Mouse (Mus musculus) liver, postnatal 0 days (tissue): ENCODE data around the gene Palld. TPM values are rescaled to one million over a fixed set of nuclear protein-coding genes. Genes with fewer than 3 reads are reported as not detected.
A peak's percentile ranks its signal among the peaks of the same experiment; 100 is the strongest.

Experiments used
- ATAC-seq: fragments of 200-750 bp; cut with Nextera tagmentation; 2 replicates; pipeline ENCODE4 v1.8.0; 2017; ENCODE audit warnings: mild to moderate bottlenecking, moderate library complexity
- DNase-seq: peaks from one replicate; pipeline ENCODE4 v3.0.0-alpha.2; 2016
- H3K27ac ChIP-seq: fragments of 300-500 bp; sonication (generic); 2 replicates; pipeline ENCODE4 v1.5.1; 2014; ENCODE audit warnings: antibody characterized with exemption, moderate library complexity, mild to moderate bottlenecking, low read depth
- H3K27me3 ChIP-seq: fragments of 300-500 bp; sonication (generic); 2 replicates; pipeline ENCODE4 v1.6.1; 2014; ENCODE audit warnings: low read length, control low read depth, mixed read lengths; ENCODE audit not compliant: insufficient read depth
- H3K36me3 ChIP-seq: fragments of 300-500 bp; sonication (generic); replicated peaks from 2 replicates; pipeline ENCODE4 v1.6.1; 2014; ENCODE audit warnings: mild to moderate bottlenecking, control low read depth, low read length, moderate library complexity, mixed read lengths; ENCODE audit not compliant: insufficient read depth
- H3K4me1 ChIP-seq: fragments of 300-500 bp; sonication (generic); 2 replicates; pipeline ENCODE4 v1.6.1; 2014; ENCODE audit warnings: antibody characterized with exemption, mild to moderate bottlenecking, control low read depth; ENCODE audit not compliant: insufficient read depth
- H3K4me2 ChIP-seq: fragments of 300-500 bp; sonication (generic); 2 replicates; pipeline ENCODE4 v1.6.1; 2014; ENCODE audit warnings: low read depth, mild to moderate bottlenecking, low read length, moderate library complexity, mixed read lengths
- H3K4me3 ChIP-seq: fragments of 300-500 bp; sonication (generic); 2 replicates; pipeline ENCODE4 v1.5.1; 2014; ENCODE audit warnings: low read depth, low read length
- H3K9ac ChIP-seq: fragments of 300-500 bp; sonication (generic); replicated peaks from 2 replicates; pipeline ENCODE4 v1.6.1; 2014; ENCODE audit warnings: mild to moderate bottlenecking, moderate library complexity
- H3K9me3 ChIP-seq: fragments of 300-500 bp; sonication (generic); 2 replicates; pipeline ENCODE4 v1.6.1; 2016; ENCODE audit warnings: mild to moderate bottlenecking, control low read depth, low read length, mixed read lengths
- CTCF ChIP-seq: sonication (generic); IDR thresholded peaks from 2 replicates; pipeline ENCODE4 v1.5.1; 2016; ENCODE audit warnings: antibody characterized with exemption, low read depth
- EP300 ChIP-seq: IDR thresholded peaks from 2 replicates; pipeline ENCODE4 v1.6.1; 2016; ENCODE audit warnings: antibody characterized with exemption, low read depth, mild to moderate bottlenecking
- WGBS: fragments of 180-500 bp; shearing (Covaris S2); extraction: QIAGEN DNeasy Blood & Tissue Kit; methylation state at CpG from one replicate; pipeline ENCODE4 v1.1.7; 2014; ENCODE audit not compliant: insufficient replicate concordance; 5-methylcytosine and 5-hydroxymethylcytosine counted together
- polyA plus RNA-seq: library from polyadenylated mRNA; unstranded; fragments of >200 nt; fragmentation: Nextera tagmentation; extraction: Ambion mirVana; gene quantifications from 2 replicates; pipeline ENCODE4 v1.2.1, GENCODE M21; 2015

Gene Palld
- polyA plus RNA-seq, 1 experiment from 2014 or later, result 11.7 TPM

DNA sequence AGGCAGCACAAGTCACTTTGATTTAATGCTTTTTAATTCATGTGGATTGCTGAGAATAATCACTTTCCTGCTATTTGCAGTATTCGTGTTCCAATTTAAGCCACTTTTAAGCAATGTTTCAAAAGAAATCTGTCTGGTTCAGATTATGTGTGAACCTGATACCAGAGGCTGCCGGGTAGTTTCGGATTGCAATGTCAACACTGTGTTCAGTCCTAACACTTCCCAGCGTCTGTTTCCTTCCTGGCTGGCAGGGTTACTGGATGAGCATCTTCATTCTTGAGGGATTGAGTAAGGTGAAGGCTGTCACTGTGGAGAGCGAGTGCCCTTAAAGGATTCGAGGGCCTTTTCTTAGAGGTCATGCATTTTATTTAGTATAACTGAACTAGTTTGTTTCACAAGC lies 71.7 kb downstream of the Palld start:
- Histone ChIP-seq H3K27ac (no peak overlapping the region), H3K4me3 (no peak overlapping the region), H3K9ac (no peak overlapping the region), H3K9me3 (no peaks in the 10 kb centered on the region), H3K4me2 (no peak overlapping the region), H3K27me3 (no peaks in the 10 kb centered on the region), H3K36me3 (no peaks in the 10 kb centered on the region), H3K4me1 (no peaks in the 10 kb centered on the region)
- no peak for ATAC-seq
- no peak for DNase-seq
- 49% methylated on average over 6 of the region's 6 CpGs for WGBS
- TF ChIP-seq EP300 (no peak), CTCF (no peak)

DNA sequence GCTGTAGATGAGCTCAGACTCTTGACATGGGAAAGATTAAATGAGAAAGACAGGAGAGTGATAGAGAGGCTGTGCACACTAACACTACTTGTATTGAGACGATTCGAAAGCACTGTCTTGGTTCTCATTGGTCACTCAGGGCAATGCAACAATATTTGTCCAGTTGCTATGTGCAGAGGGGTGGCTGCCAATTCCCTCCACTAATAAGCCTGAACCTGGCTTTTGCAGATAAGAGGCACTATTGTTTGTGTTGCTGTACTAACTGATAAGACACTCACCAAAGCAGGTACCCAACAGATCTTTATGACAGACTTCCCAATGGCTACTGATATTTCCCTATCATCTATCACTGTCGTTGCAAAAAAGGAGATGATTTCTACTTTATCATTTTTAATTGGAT lies 77.9 kb downstream of the Palld start:
- Histone ChIP-seq H3K36me3 (no peaks in the 10 kb centered on the region), H3K9me3 (no peaks in the 10 kb centered on the region), H3K4me3 (no peak overlapping the region), H3K9ac (no peak overlapping the region), H3K4me1 (no peaks in the 10 kb centered on the region), H3K27ac (no peak overlapping the region), H3K27me3 (no peaks in the 10 kb centered on the region), H3K4me2 (no peak overlapping the region)
- peak; percentile 66 for ATAC-seq
- TF ChIP-seq EP300 (no peak), CTCF (no peak)
- DNase-seq, result no peak
- WGBS, result 32% methylated on average over 3 of the region's 3 CpGs

DNA sequence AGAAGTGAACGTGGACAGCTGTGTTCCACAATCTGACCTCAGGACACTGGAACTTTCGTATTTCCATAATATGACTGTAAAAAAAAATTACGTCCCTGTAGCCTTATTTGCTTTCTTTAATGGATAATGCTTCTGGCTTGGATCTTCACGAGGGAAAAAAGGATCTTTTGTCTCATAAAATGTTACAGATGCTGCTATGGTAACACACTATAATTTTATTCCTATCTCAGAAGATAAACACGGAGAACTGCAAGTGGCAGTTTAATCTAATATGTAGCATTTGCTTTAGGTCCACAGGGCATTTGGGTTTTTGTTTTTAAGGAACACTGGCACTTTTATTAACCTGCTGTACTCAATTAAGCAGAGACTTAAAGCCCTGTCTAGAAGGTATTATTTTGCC lies 79.3 kb downstream of the Palld start:
- no peak for TF ChIP-seq CTCF
- no peak for TF ChIP-seq EP300
- no peak overlapping the region for H3K9ac ChIP-seq
- WGBS, result 65% methylated on average over 5 of the region's 5 CpGs
- ATAC-seq (no peak), DNase-seq (no peak)
- no peak overlapping the region for H3K4me3 ChIP-seq
- H3K27ac ChIP-seq, result no peak overlapping the region
- H3K36me3 ChIP-seq, result no peaks in the 10 kb centered on the region
- no peaks in the 10 kb centered on the region for H3K27me3 ChIP-seq
- H3K9me3 ChIP-seq, result no peaks in the 10 kb centered on the region
- no peaks in the 10 kb centered on the region for H3K4me1 ChIP-seq
- H3K4me2 ChIP-seq, result no peak overlapping the region

DNA sequence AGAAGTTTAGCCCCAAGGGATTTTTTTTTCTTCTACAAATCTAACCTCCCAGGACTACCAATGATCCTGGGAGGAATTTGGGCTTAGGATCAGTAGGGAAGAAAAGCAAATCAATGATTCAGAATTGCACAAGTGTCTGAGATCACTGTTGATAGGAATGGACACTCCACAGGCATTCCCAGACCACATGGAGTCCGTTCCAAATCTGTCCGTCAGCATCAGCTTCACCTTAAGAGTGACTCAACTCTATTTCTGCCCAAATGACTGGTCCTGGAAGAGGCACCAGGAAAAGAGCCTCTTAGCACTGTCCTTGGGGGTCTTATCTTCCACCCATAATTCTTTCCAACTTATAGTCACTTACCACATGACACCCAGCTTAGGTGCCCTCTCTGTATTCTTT lies 98.7 kb downstream of the Palld start:
- Histone ChIP-seq H3K9ac (no peak overlapping the region), H3K27ac (no peak overlapping the region), H3K4me2 (no peak overlapping the region), H3K4me3 (no peak overlapping the region), H3K27me3 (no peaks in the 10 kb centered on the region), H3K9me3 (no peaks in the 10 kb centered on the region), H3K36me3 (no peaks in the 10 kb centered on the region), H3K4me1 (no peaks in the 10 kb centered on the region)
- DNase-seq (no peak), ATAC-seq (no peak)
- WGBS, result 75% methylated on average over 2 of the region's 2 CpGs
- TF ChIP-seq CTCF (no peak), EP300 (no peak)

DNA sequence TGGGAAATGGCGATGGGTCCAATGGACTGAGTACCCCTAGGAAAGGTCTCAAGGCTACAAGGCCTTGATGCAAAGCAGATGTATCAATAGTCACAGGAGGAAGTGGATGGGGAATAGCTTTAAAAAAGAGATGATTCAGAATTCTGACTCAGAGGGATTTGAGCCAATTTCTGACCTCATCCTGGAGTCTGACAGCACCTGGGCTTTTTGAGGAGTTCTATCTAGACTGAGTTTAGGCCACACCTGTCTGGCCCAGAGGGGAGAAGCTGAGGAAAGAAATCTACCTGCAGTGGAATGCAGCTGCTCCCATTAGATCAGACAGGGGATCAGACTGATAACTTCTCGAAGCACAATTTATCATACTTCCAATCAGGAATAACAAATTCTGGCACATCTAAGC lies 99.7 kb downstream of the Palld start:
- no peak overlapping the region for H3K4me2 ChIP-seq
- DNase-seq (no peak), ATAC-seq (no peak)
- no peak for TF ChIP-seq CTCF
- TF ChIP-seq EP300, result no peak
- no peaks in the 10 kb centered on the region for H3K36me3 ChIP-seq
- no peak overlapping the region for H3K4me3 ChIP-seq
- H3K4me1 ChIP-seq, result no peaks in the 10 kb centered on the region
- H3K9ac ChIP-seq, result no peak overlapping the region
- no peak overlapping the region for H3K27ac ChIP-seq
- H3K27me3 ChIP-seq, result no peaks in the 10 kb centered on the region
- 69% methylated on average over 2 of the region's 2 CpGs for WGBS
- H3K9me3 ChIP-seq, result no peaks in the 10 kb centered on the region

DNA sequence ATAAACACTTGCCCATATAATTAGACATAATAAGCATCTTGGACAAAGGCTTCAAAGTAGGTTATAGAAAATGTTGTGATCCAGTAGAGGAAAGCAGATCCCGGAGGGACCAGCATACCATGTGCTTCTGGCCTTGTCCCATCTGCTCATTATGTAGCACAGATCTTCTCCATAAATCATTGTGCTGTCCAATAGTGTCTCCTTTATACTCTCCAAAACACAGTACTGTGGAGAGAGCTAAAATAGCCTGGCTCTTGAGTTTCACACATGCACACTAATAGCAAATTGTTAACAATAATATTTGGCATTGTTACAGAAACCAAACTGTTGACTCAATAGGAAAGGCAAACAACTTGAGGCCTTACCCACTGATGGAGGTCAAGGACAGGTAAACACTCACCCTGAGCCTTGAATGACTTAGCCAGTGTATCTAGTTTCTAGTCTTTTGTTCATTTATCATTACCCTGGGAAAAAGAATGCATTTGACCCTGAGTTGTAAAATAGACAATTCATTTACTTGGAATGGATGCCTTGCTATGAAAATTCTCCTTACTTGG lies 105.0 kb downstream of the Palld start:
- TF ChIP-seq CTCF, result no peak
- no peak for TF ChIP-seq EP300
- H3K36me3 ChIP-seq, result no peaks in the 10 kb centered on the region
- H3K4me2 ChIP-seq, result no peak overlapping the region
- 76% methylated on average over 1 of the region's 1 CpGs for WGBS
- H3K4me1 ChIP-seq, result no peaks in the 10 kb centered on the region
- no peak overlapping the region for H3K9ac ChIP-seq
- H3K27ac ChIP-seq, result no peak overlapping the region
- no peaks in the 10 kb centered on the region for H3K9me3 ChIP-seq
- no peaks in the 10 kb centered on the region for H3K27me3 ChIP-seq
- ATAC-seq (no peak), DNase-seq (no peak)
- no peak overlapping the region for H3K4me3 ChIP-seq

DNA sequence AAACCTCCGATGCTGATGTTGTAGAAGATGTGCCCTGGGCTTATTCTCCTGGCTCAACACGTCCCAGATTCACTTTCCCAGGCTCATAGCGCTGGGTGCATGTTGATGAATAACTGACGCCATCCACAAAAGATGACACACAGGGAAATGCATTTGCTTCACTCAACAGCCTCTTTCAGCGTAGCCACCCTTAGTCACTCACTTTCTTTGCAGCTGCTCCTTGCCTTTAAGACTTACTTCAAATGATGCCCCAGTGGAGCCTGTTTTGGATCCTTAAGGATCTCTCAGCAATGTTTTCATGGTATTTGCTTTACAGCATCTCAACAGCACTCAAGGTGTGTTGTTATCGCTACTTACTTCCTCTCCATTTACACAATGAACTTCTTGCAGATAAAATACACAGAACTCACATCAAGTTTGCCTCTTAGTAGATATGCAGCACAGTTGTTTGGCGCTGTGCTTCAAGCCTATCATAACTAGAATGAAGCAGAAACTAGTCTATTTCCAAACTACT lies 105.9 kb downstream of the Palld start:
- TF ChIP-seq CTCF (no peak), EP300 (no peak)
- ATAC-seq (no peak), DNase-seq (no peak)
- Histone ChIP-seq H3K9ac (no peak overlapping the region), H3K4me2 (no peak overlapping the region), H3K27me3 (no peaks in the 10 kb centered on the region), H3K4me1 (no peaks in the 10 kb centered on the region), H3K4me3 (no peak overlapping the region), H3K9me3 (no peaks in the 10 kb centered on the region), H3K27ac (no peak overlapping the region), H3K36me3 (no peaks in the 10 kb centered on the region)
- WGBS, result 84% methylated on average over 7 of the region's 7 CpGs
